Mouse (Mus musculus): Measurements from ENCODE around the gene Ercc6l.

- TF ChIP-seq CTCF (IDR thresholded peaks at IDR 0.05; ENCODE audit: insufficient read depth, low read depth, low read length) (no peak), POLR2A (IDR thresholded peaks at IDR 0.05; ENCODE audit: insufficient read depth, low read depth, low read length) (no peak)
These were observed at the start of gene Ercc6l for GRCm38 (mm10) chrX:102156618-102157422.

All from olfactory bulb, adult 2 months (tissue).